Mouse (Mus musculus) MEL (cell line): ENCODE data around the gene Gm49325. TPM values are rescaled to one million over a fixed set of nuclear protein-coding genes. Genes with fewer than 3 reads are reported as not detected.

Source experiments
- DNase-seq: peaks from one replicate; pipeline ENCODE4 v3.0.0; 2011; ENCODE audit warnings: low read depth, low spot score
- H3K27ac ChIP-seq: 2 replicates; pipeline ENCODE4 v1.5.1; 2012; ENCODE audit warnings: low read depth, mild to moderate bottlenecking, control low read depth, low read length, moderate library complexity; ENCODE audit not compliant: control insufficient read depth
- H3K27me3 ChIP-seq, 2 experiments: fragments of 150-350 bp in 1 of 2; sonication (generic) in 1 of 2; 2 replicates each; pipeline ENCODE4 v1.6.1; 2012; ENCODE audit warnings: low read length in 2 of 2, mild to moderate bottlenecking in 2 of 2, improper control_type of control experiment in 1 of 2, moderate library complexity in 1 of 2; ENCODE audit not compliant: insufficient read depth in 2 of 2, control insufficient read depth in 1 of 2
- H3K36me3 ChIP-seq, 2 experiments: 2 replicates each; pipeline ENCODE4 v1.6.1; 2012 to 2014; ENCODE audit warnings: low read length in 2 of 2, improper control_type of control experiment in 1 of 2, inconsistent platforms in 1 of 2, mild to moderate bottlenecking in 1 of 2; ENCODE audit not compliant: insufficient read depth in 2 of 2, control insufficient read depth in 1 of 2
- H3K4me1 ChIP-seq, 2 experiments: fragments of 150-350 bp in 1 of 2; sonication (generic) in 1 of 2; 2 replicates each; pipeline ENCODE4 v1.6.1; 2012; ENCODE audit warnings: low read length in 2 of 2, improper control_type of control experiment in 1 of 2, mild to moderate bottlenecking in 1 of 2; ENCODE audit not compliant: insufficient read depth in 2 of 2, control insufficient read depth in 1 of 2
- H3K4me3 ChIP-seq, 2 experiments: fragments of 150-350 bp in 1 of 2; sonication (generic) in 1 of 2; 2 replicates each; pipeline ENCODE4 v1.5.1; 2012; ENCODE audit warnings: low read depth in 2 of 2, low read length in 2 of 2, mild to moderate bottlenecking in 2 of 2, moderate library complexity in 2 of 2, control low read depth in 1 of 2, improper control_type of control experiment in 1 of 2; ENCODE audit not compliant: control insufficient read depth in 1 of 2, insufficient read depth in 1 of 2
- H3K79me2 ChIP-seq: 2 replicates; pipeline ENCODE4 v1.6.1; 2012; ENCODE audit warnings: mild to moderate bottlenecking, low read length, moderate library complexity; ENCODE audit not compliant: control insufficient read depth, poor library complexity, insufficient read depth
- H3K9ac ChIP-seq: 2 replicates; pipeline ENCODE4 v1.6.1; 2012; ENCODE audit warnings: low read depth, mild to moderate bottlenecking, control low read depth, low read length, moderate library complexity; ENCODE audit not compliant: control insufficient read depth, poor library complexity, severe bottlenecking
- H3K9me3 ChIP-seq: fragments of 150-350 bp; sonication (generic); replicated peaks from 2 replicates; pipeline ENCODE4 v1.6.1; 2012; ENCODE audit warnings: mild to moderate bottlenecking, low read length, improper control_type of control experiment, moderate library complexity; ENCODE audit not compliant: insufficient read depth
- BHLHE40 ChIP-seq: IDR thresholded peaks from 2 replicates; pipeline ENCODE4 v1.6.1; 2012; ENCODE audit warnings: low read depth, mild to moderate bottlenecking, inconsistent platforms, low read length, improper control_type of control experiment, borderline replicate concordance
- CTCF ChIP-seq, 3 experiments: IDR thresholded peaks in 2 of 3; conservative IDR thresholded peaks in 1 of 3; 2 replicates each; pipeline ENCODE4 v1.5.1; 2011 to 2012; ENCODE audit warnings: low read length in 3 of 3, low read depth in 2 of 3, mild to moderate bottlenecking in 2 of 3, improper control_type of control experiment in 1 of 3, inconsistent platforms in 1 of 3, mixed read lengths in 1 of 3, moderate library complexity in 1 of 3; ENCODE audit not compliant: control insufficient read depth in 1 of 3, insufficient read depth in 1 of 3, poor library complexity in 1 of 3, severe bottlenecking in 1 of 3
- ELF1 ChIP-seq: IDR thresholded peaks from 2 replicates; pipeline ENCODE4 v1.6.1; 2014; ENCODE audit warnings: low read depth, mild to moderate bottlenecking, inconsistent platforms, low read length, improper control_type of control experiment, moderate library complexity
- ETS1 ChIP-seq: IDR thresholded peaks from 2 replicates; pipeline ENCODE4 v1.6.1; 2012; ENCODE audit warnings: low read depth, mild to moderate bottlenecking, inconsistent platforms, low read length, improper control_type of control experiment, moderate library complexity
- GATA1 ChIP-seq: IDR thresholded peaks from 2 replicates; pipeline ENCODE4 v1.6.1; 2011; ENCODE audit warnings: low read depth, low read length, improper control_type of control experiment
- HCFC1 ChIP-seq: IDR thresholded peaks from 2 replicates; pipeline ENCODE4 v1.6.1; 2012; ENCODE audit warnings: low read depth, mild to moderate bottlenecking, inconsistent platforms, low read length, improper control_type of control experiment, moderate library complexity
- JUND ChIP-seq: IDR thresholded peaks from 2 replicates; pipeline ENCODE4 v1.6.1; 2011; ENCODE audit warnings: low read depth, mild to moderate bottlenecking, improper control_type of control experiment, low read length
- MAZ ChIP-seq: IDR thresholded peaks from 2 replicates; pipeline ENCODE4 v1.6.1; 2012; ENCODE audit warnings: low read depth, mild to moderate bottlenecking, inconsistent platforms, low read length, improper control_type of control experiment
- MXI1 ChIP-seq: IDR thresholded peaks from 2 replicates; pipeline ENCODE4 v1.6.1; 2011; ENCODE audit warnings: mild to moderate bottlenecking, low read depth, low read length, improper control_type of control experiment
- MYB ChIP-seq: IDR thresholded peaks from 2 replicates; pipeline ENCODE4 v1.6.1; 2011; ENCODE audit warnings: mild to moderate bottlenecking, low read depth, low read length, improper control_type of control experiment
- NRF1 ChIP-seq: IDR thresholded peaks from 2 replicates; pipeline ENCODE4 v1.6.1; 2014; ENCODE audit warnings: low read depth, mild to moderate bottlenecking, inconsistent platforms, low read length, improper control_type of control experiment, moderate library complexity; ENCODE audit not compliant: poor library complexity, insufficient read depth, severe bottlenecking
- RAD21 ChIP-seq: IDR thresholded peaks from 2 replicates; pipeline ENCODE4 v1.6.1; 2011; ENCODE audit warnings: mild to moderate bottlenecking, low read depth, low read length, improper control_type of control experiment
- RCOR1 ChIP-seq: IDR thresholded peaks from 2 replicates; pipeline ENCODE4 v1.6.1; 2012; ENCODE audit warnings: low read depth, mild to moderate bottlenecking, inconsistent platforms, low read length, improper control_type of control experiment
- SIN3A ChIP-seq: IDR thresholded peaks from 2 replicates; pipeline ENCODE4 v1.6.1; 2012; ENCODE audit warnings: low read length, improper control_type of control experiment, inconsistent platforms
- SMC3 ChIP-seq: IDR thresholded peaks from 2 replicates; pipeline ENCODE4 v1.6.1; 2011; ENCODE audit warnings: low read depth, low read length, improper control_type of control experiment
- UBTF ChIP-seq: IDR thresholded peaks from 2 replicates; pipeline ENCODE4 v1.6.1; 2012; ENCODE audit warnings: low read depth, mild to moderate bottlenecking, inconsistent platforms, low read length, improper control_type of control experiment, moderate library complexity, borderline replicate concordance; ENCODE audit not compliant: insufficient read depth
- USF1 ChIP-seq: IDR thresholded peaks from 2 replicates; pipeline ENCODE4 v1.6.1; 2014; ENCODE audit warnings: low read depth, mild to moderate bottlenecking, inconsistent platforms, low read length, improper control_type of control experiment, moderate library complexity
- USF2 ChIP-seq, 2 experiments: IDR thresholded peaks; 2 replicates each; pipeline ENCODE4 v1.6.1; 2011 to 2012; ENCODE audit warnings: improper control_type of control experiment in 2 of 2, low read length in 2 of 2, borderline replicate concordance in 1 of 2, inconsistent platforms in 1 of 2, low read depth in 1 of 2, mild to moderate bottlenecking in 1 of 2; ENCODE audit not compliant: insufficient read depth in 1 of 2
- ZC3H11A ChIP-seq: IDR thresholded peaks from 2 replicates; pipeline ENCODE4 v1.6.1; 2012; ENCODE audit warnings: low read depth, mild to moderate bottlenecking, inconsistent platforms, low read length, improper control_type of control experiment
- polyA plus RNA-seq, 2 experiments: library from polyadenylated mRNA; stranded (reverse) in 1 of 2; unstranded in 1 of 2; fragments of >175 nt in 1 of 2; fragments of >200 nt in 1 of 2; gene quantifications; 2 replicates each; pipeline versions ENCODE4 v1.2.1 to v1.2.4; 2012; ENCODE audit warnings: low replicate concordance in 2 of 2, low read depth in 1 of 2; ENCODE audit not compliant: insufficient read length in 2 of 2, insufficient read depth in 1 of 2, missing spikeins in 1 of 2
- total RNA-seq: library from RNA; depleted of rRNA; stranded (reverse); fragments of 300-350 nt; gene quantifications from 2 replicates; pipeline ENCODE4 v1.2.3, GENCODE M21; 2012

Gm49325 gene
- total and polyA plus RNA-seq, 3 experiments = 1.0 to 3.7 TPM; not detected in 1

DNA sequence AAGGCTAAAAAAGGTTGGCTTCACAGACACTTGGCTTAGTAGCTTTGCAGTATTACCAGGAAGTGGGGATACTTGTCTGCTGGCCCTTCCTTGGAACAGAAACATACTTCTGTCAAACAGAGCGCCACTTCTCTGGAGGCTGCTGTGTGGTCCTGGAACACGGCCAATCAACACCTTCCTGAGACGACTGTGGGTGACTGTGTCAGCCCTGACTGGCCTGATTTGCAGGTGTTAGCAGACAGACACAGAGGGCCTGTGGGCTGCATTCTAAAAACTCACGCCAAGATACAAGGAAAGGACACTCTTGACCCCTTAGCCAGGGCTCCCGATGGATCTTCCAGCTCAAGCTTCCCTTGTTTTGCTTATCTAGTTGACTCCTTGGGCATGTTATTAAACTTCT is 1.0 kb upstream of the Gm49325 start:
- Histone ChIP-seq H3K27me3 (no peaks in the 10 kb centered on the region), H3K9ac (no peak overlapping the region), H3K79me2 (peaks cover 29% of the 10 kb centered on the region), H3K4me1 (peaks cover 6 to 26% of the 10 kb centered on the region in 2 experiments; a peak in 3 of 4 replicates), H3K4me3 (no peak overlapping the region), H3K9me3 (no peaks in the 10 kb centered on the region), H3K27ac (peak overlapping the region; percentile 76), H3K36me3 (peaks cover 2 to 21% of the 10 kb centered on the region in 2 experiments)
- DNase-seq = peak; percentile 64
- TF ChIP-seq UBTF = no peak
- no peak for TF ChIP-seq MYB
- TF ChIP-seq ZC3H11A = no peak
- no peak for TF ChIP-seq HCFC1
- TF ChIP-seq CTCF (IDR thresholded peaks at IDR 0.05 in 2 of 3, conservative IDR thresholded peaks at IDR 0.05 in 1 of 3; ENCODE audit: control insufficient read depth in 1 of 3, insufficient read depth in 1 of 3, low read depth in 2 of 3, low read length in 3 of 3, poor library complexity in 1 of 3, severe bottlenecking in 1 of 3) = no peak
- TF ChIP-seq ETS1 = no peak
- no peak for TF ChIP-seq ELF1
- no peak for TF ChIP-seq NRF1
- TF ChIP-seq BHLHE40 = no peak

- DNase-seq = peak; percentile 87
- peaks cover 6 to 26% of the 10 kb centered on the region in 2 experiments; a peak in 3 of 4 replicates for H3K4me1 ChIP-seq
These were observed 629 bp upstream of the Gm49325 start for GRCm38 (mm10) chr10:77605368-77605767.

More at GRCm38 (mm10) chr10:77605368-77605767, 629 bp upstream of the Gm49325 start:
- Histone ChIP-seq H3K79me2 (peaks cover 29% of the 10 kb centered on the region), H3K27ac (peak overlapping the region; percentile 76), H3K27me3 (no peaks in the 10 kb centered on the region), H3K9me3 (no peaks in the 10 kb centered on the region), H3K4me3 (peak overlapping the region; percentile 55 to 74), H3K36me3 (peaks cover 4 to 21% of the 10 kb centered on the region in 2 experiments), H3K9ac (peak overlapping the region; percentile 60)
- TF ChIP-seq RCOR1 (no peak), GATA1 (no peak), MXI1 (0 out of 2 replicates have a peak, but pooled peaks have one; percentile 20), USF2 (IDR thresholded peaks at IDR 0.05; ENCODE audit: borderline replicate concordance in 1 of 2, insufficient read depth in 1 of 2, low read depth in 1 of 2, low read length in 2 of 2) (no peak), SIN3A (0 out of 2 replicates have a peak, but pooled peaks have one; percentile 44), CTCF (IDR thresholded peaks at IDR 0.05 in 2 of 3, conservative IDR thresholded peaks at IDR 0.05 in 1 of 3; ENCODE audit: control insufficient read depth in 1 of 3, insufficient read depth in 1 of 3, low read depth in 2 of 3, low read length in 3 of 3, poor library complexity in 1 of 3, severe bottlenecking in 1 of 3) (peak; percentile 46 to 79 (median 73)), MAZ (0 out of 2 replicates have a peak, but pooled peaks have one; percentile 24), SMC3 (peak; percentile 64), JUND (no peak), USF1 (0 out of 2 replicates have a peak, but pooled peaks have one; percentile 3), RAD21 (peak; percentile 17)
